Mouse (Mus musculus): ENCODE results near the gene Erich2.
"Not testable (repeated sequence)": the region's sequence is repeated elsewhere in the genome, so short reads cannot be mapped to it uniquely, and the experiment has no call there.

The Erich2 gene

DNA sequence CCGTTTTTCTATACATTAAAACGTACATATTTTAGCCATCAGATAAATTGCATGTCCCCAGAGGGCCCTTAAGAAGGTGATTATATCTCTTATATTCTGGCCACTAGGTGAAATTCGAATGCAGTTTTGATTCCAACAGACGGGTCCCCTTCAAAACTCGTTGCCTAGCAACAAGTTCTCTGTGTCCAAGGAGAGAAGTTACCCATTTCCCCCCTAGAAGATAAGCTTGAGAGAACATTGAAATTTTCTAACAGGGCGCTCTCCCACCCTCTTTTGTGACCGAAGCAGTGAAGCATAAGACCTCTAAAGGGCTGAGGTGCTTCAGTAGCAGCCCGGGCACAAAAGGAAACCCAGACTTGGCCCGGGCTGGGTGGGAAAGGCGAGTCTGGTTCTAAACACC lies at the start of gene Erich2:
Gene Erich2 (plus strand): TSS at position 324 of the 400 bp plus-strand sequence.
- CTCF ChIA-PET, result interaction anchor here in 2 of 4 experiments (0.6 to 1.0 kb wide), 2 partner anchors 330 to 607 kb away, joined by 3 to 8 read pairs; no protein-coding TSS in a partner anchor
- POLR2A ChIA-PET, result interaction anchor here in 1 of 4 experiments (0.5 kb wide), 1 partner anchor 33 kb away, joined by 3 read pairs; no protein-coding TSS in a partner anchor

DNA sequence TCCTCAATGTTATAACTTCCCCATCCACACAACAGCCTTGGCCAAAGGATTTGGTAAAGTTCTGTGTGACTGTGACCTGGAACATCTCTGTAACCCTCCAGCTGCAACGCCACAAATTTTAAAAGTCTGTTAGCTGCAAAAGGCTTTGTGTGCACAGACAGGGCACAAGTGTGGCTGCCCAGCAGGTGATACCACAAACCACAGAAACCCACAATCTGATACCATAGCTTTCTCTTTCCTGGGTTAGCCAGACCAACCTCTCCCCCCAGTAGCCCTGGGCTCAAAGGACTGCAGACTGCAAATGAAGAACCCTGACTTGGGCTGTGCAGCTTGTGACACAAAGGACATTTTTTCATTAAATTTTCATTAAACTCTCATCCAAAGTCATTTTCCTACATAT lies 45.0 kb upstream of the Erich2 start:
- ChIA-PET CTCF (no interaction called here), POLR2A (interaction anchor here in 1 of 4 experiments (0.8 to 1.4 kb wide), 2 partner anchors 12 to 266 kb away, joined by 3 read pairs; no protein-coding TSS in a partner anchor)

DNA sequence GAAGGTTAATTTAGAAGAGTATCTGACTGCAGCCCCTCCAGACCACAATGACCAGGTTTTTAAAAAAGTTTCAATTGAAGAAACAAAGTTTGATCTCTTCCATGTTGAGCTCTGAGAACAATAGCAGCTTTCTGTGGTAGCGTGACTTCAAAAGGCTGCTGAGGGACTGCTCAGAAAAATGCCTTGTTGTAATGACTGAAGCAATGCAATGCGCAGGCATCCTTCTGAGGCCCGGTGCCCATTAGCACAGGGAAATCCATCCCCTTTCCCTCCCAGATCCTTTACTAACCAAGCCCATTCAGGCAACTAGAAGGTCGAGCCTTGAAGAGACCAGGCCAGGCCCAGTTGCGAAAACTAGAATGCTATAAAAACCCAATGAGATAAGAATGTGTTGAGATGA lies 37.5 kb upstream of the Erich2 start:
- ChIA-PET POLR2A (interaction anchor here in 1 of 4 experiments (0.6 to 5.7 kb wide), 4 partner anchors 13 to 568 kb away, joined by 3 to 19 read pairs (median 3); no protein-coding TSS in a partner anchor), CTCF (interaction anchor here in 2 of 4 experiments (0.6 to 0.9 kb wide), 2 partner anchors 91 to 321 kb away, joined by 3 to 5 read pairs; no protein-coding TSS in a partner anchor)

GRCm38 (mm10) chr2:70471861-70472620 lies 36.6 kb upstream of the Erich2 start:
- ChIA-PET CTCF (interaction anchor here in 3 of 4 experiments (0.6 to 1.9 kb wide), 4 partner anchors 91 to 1084 kb away, joined by 3 to 5 read pairs (median 4); no protein-coding TSS in a partner anchor), POLR2A (interaction anchor here in 2 of 4 experiments (0.6 to 5.7 kb wide), 8 partner anchors 12 to 569 kb away, joined by 3 to 19 read pairs (median 4); no protein-coding TSS in a partner anchor)

- ChIA-PET POLR2A (interaction anchor here in 1 of 4 experiments (1.6 kb wide), 1 partner anchor 20 kb away, joined by 3 read pairs; no protein-coding TSS in a partner anchor), CTCF (no interaction called here)
These were observed 10.8 kb upstream of the Erich2 start for GRCm38 (mm10) chr2:70497715-70498318.

DNA sequence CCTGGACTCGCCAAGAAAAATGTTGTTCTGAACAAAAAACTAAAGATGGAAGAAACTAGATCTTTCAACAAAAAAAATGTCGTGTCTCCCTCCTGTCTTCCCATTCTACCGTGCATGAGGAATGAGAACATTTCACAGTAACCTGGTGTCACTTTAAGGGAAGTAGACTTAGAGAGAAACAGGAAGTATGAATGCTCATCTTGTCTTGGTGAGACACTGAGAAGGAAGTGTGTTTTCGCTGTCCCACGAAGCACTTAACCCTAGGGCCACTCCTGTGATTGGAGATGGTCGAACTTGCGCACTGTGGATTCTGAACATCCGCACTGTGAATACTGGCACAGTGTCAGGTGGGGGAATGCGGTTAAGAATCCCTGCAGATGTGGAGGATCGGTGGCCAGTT lies 5.2 kb upstream of the Erich2 start:
- CTCF ChIA-PET, result interaction anchor here in 1 of 4 experiments (0.5 kb wide), 1 partner anchor 59 kb away, joined by 3 read pairs; no protein-coding TSS in a partner anchor
- POLR2A ChIA-PET, result no interaction called here

DNA sequence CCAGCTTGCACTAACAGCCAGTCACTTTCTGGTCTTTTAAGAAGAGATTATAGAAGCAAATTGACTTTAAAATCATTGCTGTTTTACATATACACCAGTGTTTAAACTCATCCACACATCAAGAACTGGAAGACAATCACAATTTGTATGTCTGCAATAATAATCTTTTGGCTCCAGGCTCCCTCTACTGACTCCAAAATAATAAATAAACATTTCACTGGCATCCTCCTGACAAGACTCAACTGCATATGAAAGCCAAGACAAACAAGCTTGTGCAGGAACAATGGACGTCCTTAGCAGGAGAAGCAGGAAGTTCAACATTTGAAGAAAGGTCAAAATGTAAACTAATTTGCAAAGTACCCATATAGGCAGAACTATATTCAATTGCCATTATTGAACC lies 3.4 kb upstream of the Erich2 start:
- ChIA-PET POLR2A (no interaction called here), CTCF (interaction anchor here in 2 of 4 experiments (0.6 to 1.4 kb wide), 2 partner anchors 29 to 312 kb away, joined by 4 read pairs; no protein-coding TSS in a partner anchor)

- ChIA-PET CTCF (interaction anchor here in 2 of 4 experiments (0.6 to 1.4 kb wide), 3 partner anchors 29 to 312 kb away, joined by 3 to 4 read pairs (median 4); no protein-coding TSS in a partner anchor), POLR2A (interaction anchor here in 1 of 4 experiments (0.6 kb wide), 1 partner anchor 232 kb away, joined by 5 read pairs; no protein-coding TSS in a partner anchor)
These were observed 2.7 kb upstream of the Erich2 start for GRCm38 (mm10) chr2:70505896-70506295.

- POLR2A ChIA-PET, result interaction anchor here in 1 of 4 experiments (0.6 kb wide), 1 partner anchor 232 kb away, joined by 5 read pairs; no protein-coding TSS in a partner anchor
These were observed 2.2 kb upstream of the Erich2 start for GRCm38 (mm10) chr2:70506372-70506771.

DNA sequence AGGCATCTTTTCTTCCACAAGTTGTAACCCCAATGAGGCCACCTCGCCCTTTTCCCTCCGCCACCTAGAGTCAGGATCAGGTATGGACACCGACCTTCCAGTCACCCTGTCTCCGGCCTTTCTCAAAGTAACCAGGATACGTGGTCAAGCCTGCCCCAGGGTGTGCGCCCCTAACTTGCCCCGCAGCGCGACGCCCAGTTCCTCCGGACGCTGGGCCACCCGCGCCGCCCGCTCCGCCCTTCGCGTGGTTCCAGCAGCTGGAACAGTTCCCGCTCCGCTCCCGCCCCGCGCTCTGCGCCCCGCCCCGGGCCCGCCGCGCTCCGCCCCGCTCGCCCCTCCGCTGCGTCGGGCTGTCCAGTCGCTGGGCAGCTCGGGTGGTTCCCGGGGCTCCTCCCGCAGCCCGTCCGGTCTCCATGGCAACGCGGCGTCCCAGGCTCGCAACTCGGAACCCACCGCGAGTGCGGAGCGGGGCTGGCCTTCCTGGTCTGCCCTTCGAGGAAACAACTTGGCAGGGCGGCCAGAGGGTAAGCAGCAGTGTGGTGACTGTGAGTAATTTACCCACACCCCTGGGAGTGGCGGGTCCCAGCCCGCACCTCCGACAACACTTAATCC lies 508 bp downstream of the Erich2 start:
- POLR2A ChIA-PET, result interaction anchor here in 1 of 4 experiments (0.5 kb wide), 1 partner anchor 34 kb away, joined by 3 read pairs; no protein-coding TSS in a partner anchor
- CTCF ChIA-PET, result interaction anchor here in 3 of 4 experiments (0.6 to 1.2 kb wide), 3 partner anchors 33 to 607 kb away, joined by 3 to 8 read pairs (median 3); no protein-coding TSS in a partner anchor

More at GRCm38 (mm10) chr2:70506372-70506771, 2.2 kb upstream of the Erich2 start:
- CTCF ChIA-PET, result interaction anchor here in 1 of 4 experiments (0.7 kb wide), 1 partner anchor 60 kb away, joined by 3 read pairs; no protein-coding TSS in a partner anchor

GRCm38 (mm10) chr2:70538283-70538682 lies 29.7 kb downstream of the Erich2 start:
- CTCF ChIA-PET, result interaction anchor here (0.6 to 1.6 kb wide), 5 partner anchors 10 to 81 kb away, joined by 3 to 5 read pairs (median 4); no protein-coding TSS in a partner anchor
- POLR2A ChIA-PET, result not testable (repeated sequence)

DNA sequence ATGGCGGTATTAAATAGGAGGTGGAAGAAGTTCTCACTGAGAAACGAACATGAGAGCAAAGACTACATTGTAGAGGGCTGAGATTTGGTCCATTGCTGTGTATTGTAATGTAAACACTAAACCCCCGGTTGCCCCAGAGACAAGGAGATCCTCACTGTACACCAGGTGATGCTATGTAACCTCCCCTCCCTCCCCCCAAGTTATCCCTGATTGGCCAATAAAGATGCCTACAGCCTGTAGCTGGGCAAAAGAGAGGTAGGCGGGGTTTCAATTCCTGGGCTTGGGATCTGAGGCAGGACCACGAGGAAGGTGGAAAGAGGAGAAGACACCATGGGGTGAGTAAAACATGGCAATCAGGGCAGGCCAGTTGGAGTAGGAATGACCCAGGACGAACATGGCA lies 42.1 kb downstream of the Erich2 start:
- POLR2A ChIA-PET, result interaction anchor here in 1 of 4 experiments (0.6 to 0.9 kb wide), 2 partner anchors 73 to 458 kb away, joined by 3 to 4 read pairs; no protein-coding TSS in a partner anchor
- CTCF ChIA-PET, result interaction anchor here in 1 of 4 experiments (0.6 kb wide), 1 partner anchor 16 kb away, joined by 3 read pairs; no protein-coding TSS in a partner anchor

DNA sequence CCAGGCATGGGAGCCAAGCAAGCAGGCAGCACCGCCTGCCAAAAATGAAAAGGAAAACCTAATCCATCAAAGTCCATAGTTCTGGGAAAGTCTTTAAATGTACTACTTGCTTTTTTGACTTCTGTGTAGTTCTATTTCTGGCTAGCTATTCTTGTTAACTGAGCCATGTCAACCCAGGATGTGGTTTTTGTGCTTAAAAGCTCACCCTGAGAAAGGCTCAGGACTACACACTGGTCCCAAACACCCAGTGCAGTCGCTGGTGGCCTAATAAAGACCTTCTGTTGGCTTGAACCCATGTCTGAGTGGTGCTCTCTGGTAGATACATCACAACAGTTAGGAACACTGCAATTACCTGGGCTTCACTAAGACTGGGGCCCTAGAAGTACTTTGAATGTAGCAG lies 42.8 kb downstream of the Erich2 start:
- ChIA-PET POLR2A (no interaction called here), CTCF (no interaction called here)

DNA sequence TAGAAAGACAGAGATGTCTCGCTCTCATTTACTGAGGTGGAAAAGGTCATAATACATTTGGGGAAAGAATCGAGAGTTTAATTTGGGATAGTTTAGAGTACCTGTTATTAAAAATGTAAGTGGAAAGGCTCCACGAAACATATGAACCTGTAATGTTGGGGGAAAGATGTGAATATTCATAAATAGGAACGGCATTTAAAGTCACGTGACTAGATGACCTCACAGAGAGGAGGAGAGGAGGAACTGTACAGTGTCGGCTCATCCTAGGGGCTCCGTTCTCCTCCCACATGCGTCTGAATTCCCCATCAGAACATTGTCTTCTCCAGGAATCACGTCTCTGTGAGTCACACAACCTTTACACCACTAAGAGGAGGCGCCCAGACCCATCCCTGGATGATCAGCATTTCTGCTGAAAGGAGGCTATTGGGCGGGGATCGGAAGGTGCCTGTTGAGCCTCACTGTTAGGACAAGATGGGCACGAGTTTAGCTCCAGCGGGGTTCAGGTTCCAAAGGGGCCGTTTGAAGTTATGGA lies 43.5 kb downstream of the Erich2 start:
- POLR2A ChIA-PET, result no interaction called here
- CTCF ChIA-PET, result no interaction called here

GRCm38 (mm10) chr2:70552772-70553171 lies 44.2 kb downstream of the Erich2 start, which contains the start of gene Gad1:
Gene Gad1 (plus strand): TSS chr2:70553072.
- CTCF ChIA-PET, result no interaction called here
- POLR2A ChIA-PET, result no interaction called here

DNA sequence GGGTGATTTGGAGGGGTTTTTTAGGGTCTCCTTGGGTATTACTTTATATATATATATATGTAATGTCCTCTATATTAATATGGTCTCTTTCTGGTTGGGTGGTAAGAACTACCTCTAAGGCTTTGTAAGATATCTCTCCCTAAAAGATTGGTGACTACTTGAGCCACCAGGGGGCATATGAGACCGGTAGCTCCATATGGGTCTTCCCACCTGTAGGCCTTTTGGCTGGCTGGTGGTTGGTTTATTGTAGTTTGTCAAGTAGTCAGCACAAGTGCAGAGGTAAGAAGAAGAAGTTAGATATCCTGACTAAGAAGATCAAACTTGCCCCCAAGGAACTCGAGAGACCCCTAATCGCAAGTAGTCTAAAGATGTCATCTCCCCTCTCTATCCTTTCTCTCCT lies 45.2 kb downstream of the Erich2 start:
- ChIA-PET CTCF (interaction anchor here in 3 of 4 experiments (0.7 to 1.6 kb wide), 8 partner anchors 13 to 1234 kb away, joined by 3 to 4 read pairs (median 3); no protein-coding TSS in a partner anchor), POLR2A (interaction anchor here in 2 of 4 experiments (0.7 to 1.5 kb wide), 2 partner anchors 10 kb away, joined by 4 read pairs; no protein-coding TSS in a partner anchor)

- ChIA-PET CTCF (interaction anchor here (0.6 to 2.4 kb wide), 55 partner anchors 9 to 780 kb away, joined by 3 to 21 read pairs (median 4); no protein-coding TSS in a partner anchor), POLR2A (interaction anchor here (0.6 to 2.0 kb wide), 15 partner anchors 9 to 792 kb away, joined by 3 to 10 read pairs (median 3); no protein-coding TSS in a partner anchor)
These were observed 49.7 kb downstream of the Erich2 start for GRCm38 (mm10) chr2:70558112-70558842.
